Mouse (Mus musculus) lung, embryonic 15.5 days (tissue): ENCODE measurements around the gene Pth2. TPM values are rescaled to one million over a fixed set of nuclear protein-coding genes. Genes with fewer than 3 reads are reported as not detected.
"Not testable (repeated sequence)": the region's sequence is repeated elsewhere in the genome, so short reads cannot be mapped to it uniquely, and the experiment has no call there.

Source experiments
- ATAC-seq: fragments of 200-750 bp; cut with Nextera tagmentation; 2 replicates; pipeline ENCODE4 v1.8.0; 2017; ENCODE audit warnings: moderate number of reproducible peaks, borderline replicate concordance; ENCODE audit not compliant: low FRiP score, low TSS enrichment; ENCODE audit errors: extremely low read depth
- H3K27ac ChIP-seq: fragments of 300-500 bp; sonication (generic); 2 replicates; pipeline ENCODE4 v1.5.1; 2015; ENCODE audit warnings: moderate library complexity, mild to moderate bottlenecking, inconsistent platforms
- H3K27me3 ChIP-seq: fragments of 300-500 bp; sonication (generic); 2 replicates; pipeline ENCODE4 v1.6.1; 2015; ENCODE audit warnings: inconsistent platforms
- H3K36me3 ChIP-seq: fragments of 300-500 bp; sonication (generic); 2 replicates; pipeline ENCODE4 v1.6.1; 2015; ENCODE audit warnings: inconsistent platforms
- H3K4me1 ChIP-seq: fragments of 300-500 bp; sonication (generic); 2 replicates; pipeline ENCODE4 v1.6.1; 2015; ENCODE audit warnings: inconsistent platforms
- H3K4me2 ChIP-seq: fragments of 300-500 bp; sonication (generic); 2 replicates; pipeline ENCODE4 v1.6.1; 2015; ENCODE audit warnings: inconsistent platforms, mild to moderate bottlenecking, moderate library complexity
- H3K4me3 ChIP-seq: fragments of 300-500 bp; sonication (generic); 2 replicates; pipeline ENCODE4 v1.5.1; 2015; ENCODE audit warnings: mild to moderate bottlenecking, inconsistent platforms
- H3K9ac ChIP-seq: fragments of 300-500 bp; sonication (generic); 2 replicates; pipeline ENCODE4 v1.6.1; 2015; ENCODE audit warnings: inconsistent platforms
- H3K9me3 ChIP-seq: fragments of 300-500 bp; sonication (generic); 2 replicates; pipeline ENCODE4 v1.6.1; 2016; ENCODE audit warnings: inconsistent platforms
- WGBS: fragments of 180-500 bp; shearing (Covaris S2); methylation state at CpG from one replicate; pipeline ENCODE4 v1.1.7; 2015; 5-methylcytosine and 5-hydroxymethylcytosine counted together
- polyA plus RNA-seq: library from polyadenylated mRNA; unstranded; fragments of >200 nt; fragmentation: Nextera tagmentation; extraction: Ambion mirVana; gene quantifications from 2 replicates; pipeline ENCODE4 v1.2.1, GENCODE M21; 2015

The Pth2 gene
- polyA plus RNA-seq, 1 experiment from 2014 or later = not detected

GRCm38 (mm10) chr7:45141914-45142313 lies 38.9 kb upstream of the Pth2 start:
- Histone ChIP-seq H3K27ac (no peak overlapping the region), H3K4me3 (no peak overlapping the region), H3K4me2 (no peak overlapping the region), H3K9ac (no peak overlapping the region), H3K9me3 (no peaks in the 10 kb centered on the region), H3K4me1 (no peaks in the 10 kb centered on the region), H3K27me3 (no peaks in the 10 kb centered on the region; the same call in 1 of the 2 replicates), H3K36me3 (peaks cover 35% of the 10 kb centered on the region)
- no peak for ATAC-seq
- 90% methylated on average over 5 of the region's 5 CpGs for WGBS

- WGBS = 83% methylated on average over 13 of the region's 13 CpGs
- Histone ChIP-seq H3K36me3 (peaks cover 38% of the 10 kb centered on the region), H3K4me1 (peaks cover 9% of the 10 kb centered on the region), H3K4me2 (no peak overlapping the region), H3K27me3 (no peaks in the 10 kb centered on the region), H3K9ac (no peak overlapping the region), H3K27ac (no peak overlapping the region; the same call in 1 of the 2 replicates), H3K4me3 (no peak overlapping the region), H3K9me3 (no peaks in the 10 kb centered on the region)
- no peak for ATAC-seq
These were observed 36.2 kb upstream of the Pth2 start for GRCm38 (mm10) chr7:45144368-45145174.

- peaks cover 15% of the 10 kb centered on the region for H3K4me1 ChIP-seq
- WGBS = 92% methylated on average over 8 of the region's 8 CpGs
- H3K4me3 ChIP-seq = no peak overlapping the region
- H3K4me2 ChIP-seq = no peak overlapping the region
- no peak for ATAC-seq
- no peaks in the 10 kb centered on the region for H3K9me3 ChIP-seq
- H3K9ac ChIP-seq = no peak overlapping the region
- H3K27ac ChIP-seq = no peak overlapping the region
- H3K27me3 ChIP-seq = no peaks in the 10 kb centered on the region
- peaks cover 38% of the 10 kb centered on the region for H3K36me3 ChIP-seq
These were observed 35.3 kb upstream of the Pth2 start for GRCm38 (mm10) chr7:45145460-45145859.

- Histone ChIP-seq H3K4me3 (no peak overlapping the region), H3K27me3 (no peaks in the 10 kb centered on the region), H3K36me3 (peaks cover 33% of the 10 kb centered on the region), H3K9ac (no peak overlapping the region), H3K4me1 (peaks cover 32% of the 10 kb centered on the region), H3K4me2 (no peak overlapping the region), H3K27ac (no peak overlapping the region), H3K9me3 (no peaks in the 10 kb centered on the region)
- no peak for ATAC-seq
- 83% methylated on average over 11 of the region's 11 CpGs for WGBS
These were observed 33.5 kb upstream of the Pth2 start for GRCm38 (mm10) chr7:45147267-45147666.

- ATAC-seq = no peak
These were observed 32.9 kb upstream of the Pth2 start for GRCm38 (mm10) chr7:45147899-45148298.

GRCm38 (mm10) chr7:45148534-45149098 lies 32.2 kb upstream of the Pth2 start:
- no peaks in the 10 kb centered on the region for H3K27me3 ChIP-seq
- 45% methylated on average over 4 of the region's 4 CpGs for WGBS
- H3K4me3 ChIP-seq = no peak overlapping the region
- peaks cover 28% of the 10 kb centered on the region for H3K36me3 ChIP-seq
- peaks cover 36% of the 10 kb centered on the region for H3K4me1 ChIP-seq
- H3K9ac ChIP-seq = no peak overlapping the region
- H3K4me2 ChIP-seq = no peak overlapping the region
- no peaks in the 10 kb centered on the region for H3K9me3 ChIP-seq
- H3K27ac ChIP-seq = no peak overlapping the region
- no peak for ATAC-seq

More at GRCm38 (mm10) chr7:45147899-45148298, 32.9 kb upstream of the Pth2 start:
- Histone ChIP-seq H3K4me1 (peaks cover 32% of the 10 kb centered on the region), H3K4me3 (no peak overlapping the region), H3K4me2 (no peak overlapping the region), H3K9ac (no peak overlapping the region), H3K36me3 (peaks cover 29% of the 10 kb centered on the region), H3K9me3 (no peaks in the 10 kb centered on the region), H3K27me3 (no peaks in the 10 kb centered on the region), H3K27ac (no peak overlapping the region)
- WGBS = 80% methylated on average over 11 of the region's 11 CpGs

- Histone ChIP-seq H3K4me2 (no peak overlapping the region), H3K4me1 (peaks cover 38% of the 10 kb centered on the region), H3K9ac (no peak overlapping the region), H3K4me3 (no peak overlapping the region), H3K27ac (peak overlapping the region; percentile 66), H3K9me3 (no peaks in the 10 kb centered on the region), H3K27me3 (no peaks in the 10 kb centered on the region), H3K36me3 (peaks cover 22% of the 10 kb centered on the region)
- 50% methylated on average over 6 of the region's 6 CpGs for WGBS
- ATAC-seq = no peak
These were observed 31.2 kb upstream of the Pth2 start for GRCm38 (mm10) chr7:45149545-45149944.

GRCm38 (mm10) chr7:45150321-45150720 lies 30.5 kb upstream of the Pth2 start:
- Histone ChIP-seq H3K36me3 (peaks cover 16% of the 10 kb centered on the region), H3K4me3 (no peak overlapping the region), H3K9me3 (no peaks in the 10 kb centered on the region), H3K27me3 (no peaks in the 10 kb centered on the region), H3K4me2 (no peak overlapping the region), H3K4me1 (peaks cover 45% of the 10 kb centered on the region), H3K9ac (0 out of 2 replicates have a peak overlapping the region, but pooled peaks have one; percentile 3), H3K27ac (peak overlapping the region; percentile 71)
- WGBS = 53% methylated on average over 4 of the region's 4 CpGs
- ATAC-seq = no peak

- Histone ChIP-seq H3K9me3 (no peaks in the 10 kb centered on the region), H3K4me3 (no peak overlapping the region), H3K9ac (no peak overlapping the region), H3K4me1 (peaks cover 48% of the 10 kb centered on the region), H3K27ac (peak overlapping the region; percentile 71), H3K36me3 (0 out of 2 replicates have a peak, but pooled peaks cover 8% of the 10 kb centered on the region), H3K27me3 (no peaks in the 10 kb centered on the region), H3K4me2 (no peak overlapping the region)
- WGBS = 24% methylated on average over 11 of the region's 11 CpGs
- peak; percentile 7; the same call in 1 of the 2 replicates for ATAC-seq
These were observed 29.5 kb upstream of the Pth2 start for GRCm38 (mm10) chr7:45151303-45151702.

- not testable (repeated sequence) for H3K27me3 ChIP-seq, H3K36me3 ChIP-seq, H3K9ac ChIP-seq, ATAC-seq, H3K9me3 ChIP-seq, H3K4me3 ChIP-seq, H3K27ac ChIP-seq
- H3K4me1 ChIP-seq = peaks cover 48% of the 10 kb centered on the region
- WGBS = 84% methylated on average over 2 of the region's 2 CpGs
- peak overlapping the region; percentile 83 for H3K4me2 ChIP-seq
These were observed 27.7 kb upstream of the Pth2 start for GRCm38 (mm10) chr7:45153052-45153451.

- H3K36me3 ChIP-seq = 0 out of 2 replicates have a peak, but pooled peaks cover 5% of the 10 kb centered on the region
- H3K27ac ChIP-seq = peak overlapping the region; percentile 98
- H3K9ac ChIP-seq = peak overlapping the region; percentile 87
- peaks cover 46% of the 10 kb centered on the region for H3K4me1 ChIP-seq
- peak overlapping the region; percentile 87 for H3K4me3 ChIP-seq
- H3K4me2 ChIP-seq = peak overlapping the region; percentile 83
- no peaks in the 10 kb centered on the region for H3K9me3 ChIP-seq
- ATAC-seq = no peak
- H3K27me3 ChIP-seq = no peaks in the 10 kb centered on the region
- under 1% methylated on average over 5 of the region's 5 CpGs for WGBS
These were observed 27.2 kb upstream of the Pth2 start for GRCm38 (mm10) chr7:45153586-45153985.
